Mouse (Mus musculus): ENCODE results near the gene S100pbp.
"Not testable (repeated sequence)": the region's sequence is repeated elsewhere in the genome, so short reads cannot be mapped to it uniquely, and the experiment has no call there.

The S100pbp gene

GRCm38 (mm10) chr4:129221097-129222010 lies 31.8 kb upstream of the S100pbp start:
- no peak for DNase-seq (ENCODE audit: low read depth, low spot score)

GRCm38 (mm10) chr4:129220376-129221089 lies 31.0 kb upstream of the S100pbp start:
- no peak for DNase-seq (ENCODE audit: low read depth, low spot score)

DNA sequence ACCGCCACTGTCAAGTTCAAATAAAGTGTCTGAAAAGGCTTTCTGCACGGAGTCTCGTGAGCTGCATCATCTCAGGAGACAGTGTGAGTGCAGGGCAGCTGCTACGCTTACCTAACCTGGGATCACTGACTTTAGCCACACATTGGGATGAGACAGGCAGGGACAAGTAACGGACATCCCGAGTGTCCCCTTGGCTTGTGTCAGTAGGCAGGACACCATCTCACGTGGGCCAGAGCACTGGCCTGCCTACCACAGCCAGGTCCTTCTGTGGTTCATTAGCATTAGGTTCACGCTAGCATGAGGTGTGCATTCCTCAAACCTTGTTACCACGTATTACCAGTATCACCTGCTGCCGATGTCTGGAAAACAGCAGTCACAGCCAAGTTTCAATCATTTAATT lies 29.7 kb upstream of the S100pbp start:
- DNase-seq (ENCODE audit: low read depth, low spot score): no peak

DNA sequence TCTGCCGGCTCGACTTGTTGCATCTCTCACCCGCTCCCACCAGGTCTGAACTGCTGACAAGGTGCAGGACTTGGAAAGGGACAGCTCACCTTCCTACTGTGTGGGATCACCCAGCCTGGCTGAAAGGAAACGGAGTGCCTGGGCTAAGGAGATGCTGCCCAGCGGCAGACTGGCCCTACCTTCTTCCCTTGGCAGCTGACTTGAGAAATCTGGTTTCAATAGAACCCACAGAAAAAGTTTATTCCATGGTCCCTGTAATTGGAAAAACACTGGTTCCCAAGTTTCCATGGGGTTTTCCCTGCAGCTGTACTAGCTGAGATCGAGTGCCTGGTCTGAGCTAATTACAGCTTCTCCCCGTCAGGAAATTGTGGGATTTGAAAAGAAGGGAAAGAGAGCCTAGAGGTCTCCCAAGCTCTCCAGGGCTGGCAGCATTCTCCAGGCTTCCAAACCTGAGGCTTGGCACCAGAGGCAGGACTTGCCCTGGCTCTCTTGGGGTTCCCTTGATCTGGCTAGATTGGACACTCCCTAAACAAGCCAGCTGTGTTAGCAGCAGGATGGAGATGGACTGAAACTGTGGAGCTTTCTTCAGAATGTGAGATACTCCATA lies 29.1 kb upstream of the S100pbp start:
- DNase-seq (ENCODE audit: low read depth, low spot score): no peak

- DNase-seq (ENCODE audit: low read depth, low spot score): not testable (repeated sequence)
Measured at GRCm38 (mm10) chr4:129212486-129212885, 23.0 kb upstream of the S100pbp start.

- DNase-seq (ENCODE audit: low read depth, low spot score): no peak
Measured at GRCm38 (mm10) chr4:129211461-129211860, 21.9 kb upstream of the S100pbp start.

DNA sequence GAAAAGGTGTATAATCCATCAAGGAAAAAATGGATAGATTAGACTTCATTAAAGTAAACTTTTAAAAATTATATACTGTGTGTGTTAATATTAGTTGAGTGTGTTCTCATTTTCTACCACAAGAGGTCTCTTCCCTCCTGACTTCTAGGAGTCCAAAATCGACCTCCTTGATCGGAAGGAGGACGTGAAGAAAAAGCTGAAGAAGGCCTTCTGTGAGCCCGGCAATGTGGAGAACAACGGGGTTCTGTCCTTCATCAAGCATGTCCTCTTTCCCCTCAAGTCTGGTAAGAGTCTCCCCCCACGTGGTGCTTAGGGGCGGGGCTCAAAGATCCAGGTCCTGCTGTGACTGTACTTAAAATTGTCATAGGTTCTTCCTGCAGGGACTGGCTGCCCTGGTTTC lies 20.0 kb upstream of the S100pbp start:
- DNase-seq (ENCODE audit: low read depth, low spot score): no peak

DNA sequence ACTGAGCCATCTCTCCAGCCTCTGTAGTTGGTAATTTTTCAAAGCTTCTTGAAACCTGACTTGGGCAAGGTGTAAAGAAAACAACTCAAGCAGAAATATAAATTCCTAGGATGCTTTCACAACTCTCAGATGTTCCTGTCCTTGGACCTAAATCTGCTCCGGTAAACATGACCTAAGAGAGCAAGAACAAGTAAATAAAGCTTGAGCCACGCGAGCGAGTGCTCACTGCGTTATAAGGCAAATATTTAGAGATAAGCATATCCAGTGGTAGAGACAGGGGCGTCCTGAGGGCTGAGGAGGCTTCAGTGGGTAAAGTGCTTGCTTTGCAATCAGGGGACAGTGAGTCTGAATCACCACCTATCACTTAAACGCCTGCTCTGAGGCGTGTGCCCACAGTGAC lies 17.3 kb upstream of the S100pbp start:
- no peak for DNase-seq (ENCODE audit: low read depth, low spot score)

DNA sequence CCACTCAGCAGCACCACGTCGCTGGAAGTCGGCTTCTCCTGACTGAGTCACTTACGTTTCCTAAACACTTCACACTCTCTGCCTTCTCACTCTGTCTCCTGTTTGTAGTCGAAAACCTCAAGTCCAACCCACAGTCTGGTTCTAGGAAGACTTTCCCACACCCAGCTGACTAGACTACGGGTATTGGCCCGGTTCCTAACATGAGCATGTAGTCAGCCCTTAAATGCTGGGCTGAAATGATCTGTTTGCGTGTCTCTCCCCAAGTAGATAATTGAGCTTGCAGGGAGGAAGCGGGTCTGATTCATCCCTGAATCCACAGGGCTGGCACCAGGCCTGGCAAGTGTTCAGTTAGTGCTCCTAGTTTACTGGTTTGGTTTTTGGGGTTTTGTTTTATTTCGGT lies 15.1 kb upstream of the S100pbp start:
- peak; percentile 59 for DNase-seq (ENCODE audit: low read depth, low spot score)

- DNase-seq (ENCODE audit: low read depth, low spot score): no peak
Measured at GRCm38 (mm10) chr4:129197514-129197913, 8.0 kb upstream of the S100pbp start.

DNA sequence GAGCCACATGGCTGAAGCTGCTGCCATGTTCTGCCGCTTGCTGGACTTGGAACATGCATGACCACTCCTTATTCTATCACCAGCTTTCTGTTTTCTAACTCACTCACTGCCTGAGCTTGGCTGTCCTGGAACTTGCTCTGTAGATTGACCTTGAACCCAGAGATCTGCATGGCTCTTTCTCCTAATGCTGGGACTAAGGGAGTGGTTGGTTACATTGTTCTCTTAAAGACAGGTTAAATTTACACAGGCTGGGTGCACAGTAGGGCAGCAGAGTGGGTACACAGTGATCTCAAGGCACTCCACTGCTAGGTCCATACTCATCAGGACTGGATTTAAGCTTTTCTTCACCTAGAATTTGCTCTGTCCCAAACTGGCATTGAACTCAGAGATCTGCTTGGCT lies 4.8 kb upstream of the S100pbp start:
- DNase-seq (ENCODE audit: low read depth, low spot score): no peak

DNA sequence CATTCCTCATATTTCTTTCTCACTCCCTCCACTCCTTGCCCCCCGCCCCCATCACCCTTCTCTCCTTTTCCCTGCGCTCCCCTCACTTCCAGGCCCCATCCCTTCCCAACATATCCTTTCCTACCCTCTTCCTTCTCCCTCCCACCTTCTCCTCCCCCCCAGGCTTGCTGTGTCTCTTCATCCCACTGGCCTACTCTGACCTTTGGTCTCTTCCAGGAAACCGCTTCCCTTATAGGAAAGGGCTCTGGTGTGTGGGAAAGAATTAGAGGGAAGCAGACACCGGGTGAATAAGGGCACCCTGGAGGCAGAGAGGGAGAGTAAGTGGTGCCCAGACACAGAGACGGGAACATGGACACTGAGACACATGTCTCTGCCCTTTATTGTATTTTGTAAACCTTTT lies 2.2 kb upstream of the S100pbp start:
- no peak for DNase-seq (ENCODE audit: low read depth, low spot score)

GRCm38 (mm10) chr4:129190538-129190937 lies 1.0 kb upstream of the S100pbp start:
- peak; percentile 3 for DNase-seq (ENCODE audit: low read depth, low spot score)

DNA sequence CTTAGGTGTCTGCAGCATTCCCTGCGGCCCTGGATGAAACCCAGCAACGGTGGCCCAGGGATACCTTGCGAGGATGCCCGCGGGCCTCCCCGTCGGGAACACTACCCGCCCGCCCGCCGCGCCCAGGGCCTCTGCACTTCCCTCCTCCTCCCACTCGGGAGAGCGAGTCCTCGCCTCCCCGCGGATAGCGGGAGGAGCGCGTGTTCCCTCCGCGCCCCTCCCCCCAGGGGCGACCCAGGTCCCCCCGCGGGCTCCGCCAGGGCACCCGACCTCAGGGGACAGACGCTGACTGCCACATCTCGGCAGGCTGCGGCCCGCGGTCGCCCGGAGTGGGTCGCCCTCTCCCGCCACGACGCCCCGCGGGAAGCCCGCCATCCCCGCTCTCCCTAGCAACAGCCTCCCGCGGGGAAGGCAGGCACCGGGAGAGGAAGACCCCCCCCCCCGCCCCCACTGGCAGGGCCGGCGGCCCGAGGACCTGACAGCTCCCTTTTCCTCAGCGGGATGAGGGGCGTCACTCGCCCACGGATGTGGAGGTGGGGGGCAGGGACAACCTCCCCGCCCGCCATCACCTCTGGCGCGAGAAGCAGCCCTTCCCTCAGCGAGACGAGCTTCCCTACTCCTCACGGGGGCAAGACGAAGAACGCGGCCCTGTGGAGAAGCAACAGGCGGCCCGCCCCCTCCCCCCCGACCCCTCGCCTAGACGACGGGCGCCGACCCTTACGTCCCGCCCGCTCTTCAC lies 555 bp downstream of the S100pbp start:
- peak; percentile 10 for DNase-seq (ENCODE audit: low read depth, low spot score)

GRCm38 (mm10) chr4:129188041-129188659 lies 1.4 kb downstream of the S100pbp start:
- peak; percentile 27 for DNase-seq (ENCODE audit: low read depth, low spot score)

- peak; percentile 9 for DNase-seq (ENCODE audit: low read depth, low spot score)
Measured at GRCm38 (mm10) chr4:129179560-129179959, 10.0 kb downstream of the S100pbp start.

DNA sequence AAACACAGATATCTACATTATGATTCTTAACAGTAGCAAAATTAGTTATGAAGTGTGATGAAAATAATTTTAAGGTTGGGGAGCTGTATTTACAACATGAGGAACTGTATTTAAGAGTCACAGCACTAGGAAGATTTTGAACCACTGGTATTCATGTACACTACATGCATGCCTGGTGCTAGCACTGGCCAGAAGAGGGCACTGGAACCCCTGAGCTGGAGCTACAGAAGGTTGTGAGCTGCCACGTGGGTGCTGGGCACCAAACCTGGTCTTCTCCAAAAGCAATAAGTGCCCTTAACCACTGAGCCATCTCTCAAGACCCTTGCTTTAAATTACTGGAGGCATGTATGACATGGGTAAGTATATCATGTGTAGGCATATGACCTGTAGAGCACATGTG lies 17.0 kb downstream of the S100pbp start:
- DNase-seq (ENCODE audit: low read depth, low spot score): no peak

DNA sequence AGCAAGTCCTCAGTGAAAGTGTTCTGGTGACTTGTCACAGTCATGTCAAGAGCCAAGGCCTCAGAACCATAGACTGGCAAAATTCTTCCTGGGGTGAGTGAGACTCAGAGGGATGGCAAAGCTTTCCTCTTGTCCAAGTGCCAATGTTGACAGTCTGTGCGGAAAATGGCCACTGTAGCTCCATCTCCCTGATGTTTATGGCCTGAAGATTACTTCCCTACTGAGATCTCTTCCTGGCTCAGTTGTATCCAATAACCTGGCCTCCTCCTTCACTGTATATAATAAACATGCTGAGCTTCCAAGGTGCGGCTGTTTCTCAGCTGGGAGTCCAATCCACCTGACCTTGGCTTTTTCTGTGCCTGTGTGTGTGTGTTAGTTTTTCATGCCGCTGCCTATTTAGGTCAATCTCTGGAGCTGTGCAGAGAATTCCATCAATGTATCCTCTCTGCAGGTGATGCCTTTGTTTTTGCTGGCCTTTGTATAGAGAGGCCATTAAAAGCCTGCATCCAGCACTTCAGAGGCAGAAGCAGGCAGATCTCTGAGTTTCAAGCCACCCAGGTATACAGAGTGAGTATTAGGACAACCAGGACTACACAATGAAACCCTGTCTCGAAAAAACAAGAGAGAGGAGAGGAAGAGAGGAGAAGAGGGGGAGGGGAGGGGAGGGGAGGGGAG lies 27.8 kb downstream of the S100pbp start:
- DNase-seq (ENCODE audit: low read depth, low spot score): no peak

GRCm38 (mm10) chr4:129161076-129161475 lies 28.5 kb downstream of the S100pbp start:
- DNase-seq (ENCODE audit: low read depth, low spot score): no peak

DNA sequence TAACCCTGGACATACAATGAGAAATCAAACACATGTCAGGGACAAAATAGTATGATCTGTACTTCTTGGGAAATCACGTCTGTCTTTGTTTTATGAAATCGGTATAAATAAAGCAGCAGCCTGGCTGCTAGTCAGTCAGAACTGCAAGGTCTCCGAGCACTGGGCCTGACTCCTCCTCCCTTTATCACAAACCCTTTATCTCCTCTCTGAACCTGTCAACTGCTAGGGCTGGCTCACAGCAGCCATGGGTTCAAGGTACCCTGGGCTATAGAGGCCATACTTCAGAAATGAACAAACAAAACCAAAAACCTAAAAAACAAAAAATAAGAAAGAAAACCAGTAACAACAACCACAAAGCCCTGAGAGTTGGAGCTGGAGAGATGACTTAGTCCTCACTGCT lies 31.0 kb downstream of the S100pbp start:
- no peak for DNase-seq (ENCODE audit: low read depth, low spot score)

GRCm38 (mm10) chr4:129157541-129157940 lies 32.0 kb downstream of the S100pbp start:
- no peak for DNase-seq (ENCODE audit: low read depth, low spot score)

Measured in telencephalon, adult 2 months (tissue).